Mouse (Mus musculus): Measurements from ENCODE around the gene H2-Aa. TPM values are rescaled to one million over a fixed set of nuclear protein-coding genes. Genes with fewer than 3 reads are reported as not detected.

H2-Aa gene
- total RNA-seq, 2 experiments from 2014 or later, result 2.4 to 6.9 TPM

Other genes with a start within 250 kb of the H2-Aa start
- gene Col11a2, start 248.4 kb downstream of the H2-Aa start, total RNA-seq (2014; fragmentation: Nextera tagmentation), result 2.1 and 3.4 TPM in 2 replicates
- gene Col11a2, start 248.4 kb downstream of the H2-Aa start, total RNA-seq (2017), result 1.2 and 3.4 TPM in 2 replicates
- gene H2-Oa, start 195.5 kb downstream of the H2-Aa start, total RNA-seq (2014; fragmentation: Nextera tagmentation), result 6.4 and 15.0 TPM in 2 replicates
- gene H2-Oa, start 195.5 kb downstream of the H2-Aa start, total RNA-seq (2017), result 1.7 and 7.6 TPM in 2 replicates
- gene H2-DMa, start 168.3 kb downstream of the H2-Aa start, total RNA-seq (2014; fragmentation: Nextera tagmentation), result 97.2 and 116 TPM in 2 replicates
- 40.2 and 41.8 TPM in 2 replicates for gene H2-DMa, start 168.3 kb downstream of the H2-Aa start, total RNA-seq (2017)
- 165 and 218 TPM in 2 replicates for gene Brd2, start 165.2 kb downstream of the H2-Aa start, total RNA-seq (2014; fragmentation: Nextera tagmentation)
- 273 and 284 TPM in 2 replicates for gene Brd2, start 165.2 kb downstream of the H2-Aa start, total RNA-seq (2017)
- 3.2 and 3.6 TPM in 2 replicates for gene H2-DMb2, start 144.5 kb downstream of the H2-Aa start, total RNA-seq (2014; fragmentation: Nextera tagmentation)
- gene H2-DMb2, start 144.5 kb downstream of the H2-Aa start, total RNA-seq (2017), result 3.8 and 7.1 TPM in 2 replicates
- 55.3 and 56.9 TPM in 2 replicates for gene H2-DMb1, start 134.8 kb downstream of the H2-Aa start, total RNA-seq (2014; fragmentation: Nextera tagmentation)
- 47.9 and 48.5 TPM in 2 replicates for gene H2-DMb1, start 134.8 kb downstream of the H2-Aa start, total RNA-seq (2017)
- 45.4 and 60.7 TPM in 2 replicates for gene Tap1, start 100.3 kb downstream of the H2-Aa start, total RNA-seq (2014; fragmentation: Nextera tagmentation)
- 81.6 and 89.7 TPM in 2 replicates for gene Tap1, start 100.3 kb downstream of the H2-Aa start, total RNA-seq (2017)
- 144 and 147 TPM in 2 replicates for gene Psmb9, start 100.1 kb downstream of the H2-Aa start, total RNA-seq (2014; fragmentation: Nextera tagmentation)
- gene Psmb9, start 100.1 kb downstream of the H2-Aa start, total RNA-seq (2017), result 103 and 141 TPM in 2 replicates
- gene Psmb8, start 90.1 kb downstream of the H2-Aa start, total RNA-seq (2014; fragmentation: Nextera tagmentation), result 391 and 417 TPM in 2 replicates
- gene Psmb8, start 90.1 kb downstream of the H2-Aa start, total RNA-seq (2017), result 462 and 464 TPM in 2 replicates
- gene Tap2, start 84.3 kb downstream of the H2-Aa start, total RNA-seq (2014; fragmentation: Nextera tagmentation), result 23.2 and 40.2 TPM in 2 replicates
- gene Tap2, start 84.3 kb downstream of the H2-Aa start, total RNA-seq (2017), result 62.7 and 69.6 TPM in 2 replicates
- 8.3 and 13.9 TPM in 2 replicates for gene H2-Ob, start 48.9 kb downstream of the H2-Aa start, total RNA-seq (2014; fragmentation: Nextera tagmentation)
- 2.1 and 2.3 TPM in 2 replicates for gene H2-Ob, start 48.9 kb downstream of the H2-Aa start, total RNA-seq (2017)
- 15.3 and 35.8 TPM in 2 replicates for gene H2-Ab1, start 30.1 kb downstream of the H2-Aa start, total RNA-seq (2014; fragmentation: Nextera tagmentation)
- gene H2-Ab1, start 30.1 kb downstream of the H2-Aa start, total RNA-seq (2017), result 32.7 and 40.7 TPM in 2 replicates
- not detected in 2 replicates for gene H2-Eb1, start 18.0 kb upstream of the H2-Aa start, total RNA-seq (2014; fragmentation: Nextera tagmentation)
- 2.6 TPM in 2 replicates for gene H2-Eb1, start 18.0 kb upstream of the H2-Aa start, total RNA-seq (2017)
- gene H2-Eb2, start 37.8 kb upstream of the H2-Aa start, total RNA-seq (2014; fragmentation: Nextera tagmentation), result not detected in 2 replicates
- not detected in 2 replicates for gene H2-Eb2, start 37.8 kb upstream of the H2-Aa start, total RNA-seq (2017)
- not detected in 2 replicates for gene Btnl2, start 67.0 kb upstream of the H2-Aa start, total RNA-seq (2014; fragmentation: Nextera tagmentation)
- not detected in 2 replicates for gene Btnl2, start 67.0 kb upstream of the H2-Aa start, total RNA-seq (2017)
- not detected in 2 replicates for gene Btnl1, start 89.3 kb upstream of the H2-Aa start, total RNA-seq (2014; fragmentation: Nextera tagmentation)
- not detected in 2 replicates for gene Btnl1, start 89.3 kb upstream of the H2-Aa start, total RNA-seq (2017)
- gene BC051142, start 111.0 kb upstream of the H2-Aa start, total RNA-seq (2014; fragmentation: Nextera tagmentation), result not detected in 2 replicates
- 0.21 TPM in 1 of 2 replicates, not detected in the other for gene BC051142, start 111.0 kb upstream of the H2-Aa start, total RNA-seq (2017)
- not detected in 2 replicates for gene Btnl4, start 189.5 kb upstream of the H2-Aa start, total RNA-seq (2014; fragmentation: Nextera tagmentation)
- gene Btnl4, start 189.5 kb upstream of the H2-Aa start, total RNA-seq (2017), result not detected in 2 replicates
- gene Btnl6, start 229.5 kb upstream of the H2-Aa start, total RNA-seq (2014; fragmentation: Nextera tagmentation), result not detected in 2 replicates
- gene Btnl6, start 229.5 kb upstream of the H2-Aa start, total RNA-seq (2017), result not detected in 2 replicates

All from granulocyte monocyte progenitor cell, adult 5-6 weeks (primary cell).